Mouse (Mus musculus): ENCODE results near the gene Gucy1b2.

Gucy1b2 gene

DNA sequence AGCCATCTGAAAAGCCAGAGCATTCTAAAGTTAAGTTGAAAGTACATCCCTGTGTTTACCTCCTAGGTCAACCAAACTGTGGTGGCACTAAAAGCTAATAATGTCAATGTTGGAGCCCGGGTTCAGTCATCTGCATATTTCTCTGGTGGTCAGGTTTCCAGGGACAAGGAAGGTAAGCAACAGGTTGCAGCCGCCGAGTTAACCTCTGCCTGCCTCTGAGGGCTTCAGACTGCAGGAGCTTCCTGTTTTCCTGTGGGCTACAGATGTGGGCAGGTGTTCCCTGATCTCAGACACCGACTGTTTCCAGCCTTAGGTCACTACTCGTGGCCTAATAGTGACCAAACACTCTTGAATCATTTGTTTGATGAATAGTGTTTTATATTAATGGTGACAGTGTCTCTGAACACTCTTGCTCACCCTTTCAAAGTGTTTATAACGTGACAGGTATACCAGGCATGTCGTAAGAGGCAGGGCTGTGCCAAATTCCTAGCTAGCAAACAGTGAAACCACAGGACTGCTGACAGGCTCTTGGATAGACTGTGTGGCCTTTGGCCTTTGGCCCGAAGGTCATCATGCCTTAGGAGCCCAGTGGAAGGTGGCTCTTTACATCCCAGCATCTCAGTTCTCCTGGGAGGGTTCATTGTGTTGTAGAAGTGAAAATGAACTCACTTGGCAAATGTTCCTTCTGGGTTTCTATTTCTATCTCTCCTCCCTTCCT lies 94.7 kb downstream of the Gucy1b2 start:
- DNase-seq (ENCODE audit: low read depth), result peak; percentile 8

DNA sequence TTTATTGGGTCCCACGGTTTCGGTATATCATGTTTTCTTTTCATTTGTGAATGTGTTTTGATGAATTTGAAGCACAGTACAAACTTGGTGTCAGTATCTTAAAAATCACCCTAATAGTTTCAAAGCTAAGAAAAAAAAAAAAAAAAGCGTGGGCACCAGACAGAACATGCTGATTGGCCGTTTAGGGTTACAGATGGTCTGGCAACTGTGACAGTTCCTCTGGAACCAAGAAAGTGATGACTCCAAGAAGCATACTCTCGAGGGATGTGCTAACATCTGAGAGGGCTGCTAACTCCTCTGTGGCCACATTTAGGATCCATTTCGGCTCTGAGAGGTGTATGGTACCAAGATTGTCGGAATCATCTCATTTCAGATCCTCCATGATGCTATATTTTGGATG lies 100.9 kb downstream of the Gucy1b2 start:
- DNase-seq (ENCODE audit: low read depth), result no peak

DNA sequence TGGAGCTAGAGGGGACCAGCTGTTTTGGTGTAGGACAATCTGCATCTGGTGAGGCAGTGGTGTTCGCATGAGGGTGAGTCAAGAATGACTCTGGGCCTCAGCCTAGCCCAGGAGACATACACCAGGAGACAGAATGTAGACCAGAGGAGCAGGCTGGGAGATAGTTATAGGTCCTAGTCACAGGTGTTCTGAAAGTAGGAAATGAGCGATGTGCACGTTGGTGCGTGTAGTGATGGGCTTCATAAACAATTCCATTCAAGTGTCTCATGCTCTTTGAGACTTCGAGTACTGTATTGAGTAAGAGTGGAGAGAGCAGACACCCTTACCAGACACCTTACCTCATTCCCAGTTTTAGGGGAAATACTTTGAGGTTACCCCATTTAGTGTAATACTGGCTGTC lies 102.3 kb downstream of the Gucy1b2 start:
- DNase-seq (ENCODE audit: low read depth), result no peak

DNA sequence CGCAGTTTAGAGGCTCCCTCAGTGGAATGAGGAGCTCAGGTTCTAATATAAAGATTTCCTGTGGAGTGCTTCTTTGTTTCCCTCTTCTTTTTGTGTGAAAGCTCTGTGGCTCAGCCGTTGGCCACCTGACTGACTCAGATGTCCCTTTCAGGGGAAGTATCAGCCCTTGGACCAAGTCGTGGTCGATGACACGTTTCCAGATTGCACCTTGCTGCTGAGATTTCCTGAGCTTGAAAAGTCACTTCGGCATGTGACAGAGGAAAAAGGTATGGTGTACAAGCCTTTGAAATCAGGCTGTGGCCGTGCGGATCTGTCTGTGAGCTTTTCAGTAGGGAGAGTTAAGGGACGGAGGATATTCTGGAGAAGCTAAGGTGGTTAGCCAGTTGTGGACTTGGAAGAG lies 102.7 kb downstream of the Gucy1b2 start:
- no peak for DNase-seq (ENCODE audit: low read depth)

DNA sequence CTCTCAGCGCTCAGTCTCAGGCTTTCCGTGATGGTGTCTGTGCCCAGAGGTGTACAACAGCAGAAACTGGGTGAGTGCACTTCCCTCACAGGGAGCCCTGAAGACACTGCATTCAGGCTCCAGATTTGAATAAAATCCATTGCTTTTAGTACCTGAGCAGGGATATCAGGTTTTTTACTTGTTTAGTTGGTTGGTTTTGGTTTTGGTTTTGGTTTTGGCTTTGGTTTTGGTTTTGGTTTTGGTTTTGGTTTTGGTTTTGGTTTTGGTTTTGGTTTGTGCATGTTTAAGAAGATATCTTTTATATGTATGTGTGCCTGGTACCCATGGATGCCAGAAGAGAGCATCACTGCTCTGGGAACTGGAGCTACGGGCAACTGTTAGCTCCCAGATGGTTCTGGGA lies 105.2 kb downstream of the Gucy1b2 start:
- DNase-seq (ENCODE audit: low read depth), result no peak

DNA sequence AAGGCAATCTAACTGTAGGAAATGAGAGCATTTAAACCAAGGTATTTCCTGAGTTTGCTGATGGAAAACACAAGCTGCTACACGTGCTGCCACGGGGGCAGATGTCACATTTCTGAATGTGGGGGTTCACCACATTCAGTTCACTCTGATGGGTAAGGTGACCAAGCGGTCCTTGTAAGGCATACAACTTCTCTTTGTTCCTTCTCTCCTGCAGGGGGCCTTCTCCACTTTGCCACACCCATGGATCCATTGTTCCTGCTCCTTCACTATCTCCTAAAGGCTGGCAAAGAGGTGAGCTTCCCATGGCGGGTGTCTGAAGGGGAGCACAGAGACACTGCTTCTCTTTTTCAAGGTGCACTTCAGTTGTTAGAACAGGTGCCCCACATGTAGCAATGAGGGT lies 105.9 kb downstream of the Gucy1b2 start:
- no peak for DNase-seq (ENCODE audit: low read depth)

DNA sequence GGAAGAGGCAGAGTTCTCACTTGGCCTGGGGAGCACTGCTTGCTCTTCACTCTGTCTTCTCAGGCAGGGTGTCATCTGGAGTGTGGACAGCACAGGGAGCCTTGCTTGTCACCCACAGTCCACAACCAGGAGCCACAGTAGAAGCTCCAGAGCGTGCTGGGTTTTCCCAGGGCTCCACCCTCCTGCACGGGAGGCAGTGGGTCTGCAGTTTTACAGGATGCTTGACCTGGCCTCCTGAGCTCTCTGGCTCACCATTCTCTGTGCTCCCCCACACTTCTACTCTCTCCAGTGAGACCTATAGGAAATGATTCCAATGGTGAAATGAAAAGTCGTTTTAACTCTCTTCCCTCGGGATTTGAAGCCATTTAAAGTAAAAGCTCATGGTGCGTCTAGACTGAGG lies 106.3 kb downstream of the Gucy1b2 start:
- DNase-seq (ENCODE audit: low read depth), result no peak

DNA sequence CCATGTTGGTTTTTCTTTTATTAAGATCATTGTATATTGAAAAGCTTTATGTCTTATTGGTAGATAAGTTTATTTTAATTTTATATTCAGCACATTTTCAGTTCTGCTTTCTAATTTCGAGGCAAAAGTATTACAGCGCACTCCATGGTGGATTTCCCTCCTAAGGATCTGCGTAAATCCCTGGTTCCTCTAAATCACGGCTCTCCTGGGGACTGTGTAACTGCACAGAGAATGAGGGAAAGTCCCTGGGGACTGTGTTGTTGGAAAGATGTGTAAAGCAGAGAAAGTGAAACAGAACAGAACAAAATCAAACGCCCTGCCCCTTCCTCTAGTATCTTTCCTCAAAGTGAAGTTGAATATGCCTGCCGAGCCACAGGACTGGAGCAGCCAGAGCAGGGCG lies 109.0 kb downstream of the Gucy1b2 start:
- DNase-seq (ENCODE audit: low read depth), result no peak

DNA sequence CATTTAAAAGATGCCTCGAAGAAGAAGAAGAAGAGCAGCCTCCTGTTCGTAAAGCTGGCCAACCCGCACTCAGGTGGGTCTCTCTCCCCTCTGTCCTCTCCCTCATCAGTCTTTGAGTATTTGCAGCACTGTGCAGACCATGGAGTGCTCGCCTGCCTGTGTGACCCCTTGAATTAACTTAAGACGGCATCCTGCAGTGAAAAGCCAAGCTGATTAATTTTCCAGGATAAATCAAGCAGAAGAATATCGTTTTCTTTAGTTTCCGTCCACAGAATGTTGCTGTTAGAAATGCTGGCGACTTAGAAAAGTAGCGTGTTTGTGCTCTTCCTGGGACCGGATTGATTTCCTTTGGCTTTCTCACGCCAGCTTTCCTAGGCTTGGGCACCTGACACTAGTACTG lies 109.5 kb downstream of the Gucy1b2 start:
- DNase-seq (ENCODE audit: low read depth), result no peak

Data from NIH3T3 (cell line).